Mouse (Mus musculus) neutrophil, adult 65 days (primary cell): ENCODE measurements around the gene Clstn2. TPM values are rescaled to one million over a fixed set of nuclear protein-coding genes. Genes with fewer than 3 reads are reported as not detected.

ENCODE experiments used
- total RNA-seq: library from RNA; stranded (reverse); gene quantifications from 2 replicates; pipeline ENCODE4 v1.2.4, GENCODE M21; 2023

Clstn2 gene
- not detected in 2 replicates for total RNA-seq

DNA sequence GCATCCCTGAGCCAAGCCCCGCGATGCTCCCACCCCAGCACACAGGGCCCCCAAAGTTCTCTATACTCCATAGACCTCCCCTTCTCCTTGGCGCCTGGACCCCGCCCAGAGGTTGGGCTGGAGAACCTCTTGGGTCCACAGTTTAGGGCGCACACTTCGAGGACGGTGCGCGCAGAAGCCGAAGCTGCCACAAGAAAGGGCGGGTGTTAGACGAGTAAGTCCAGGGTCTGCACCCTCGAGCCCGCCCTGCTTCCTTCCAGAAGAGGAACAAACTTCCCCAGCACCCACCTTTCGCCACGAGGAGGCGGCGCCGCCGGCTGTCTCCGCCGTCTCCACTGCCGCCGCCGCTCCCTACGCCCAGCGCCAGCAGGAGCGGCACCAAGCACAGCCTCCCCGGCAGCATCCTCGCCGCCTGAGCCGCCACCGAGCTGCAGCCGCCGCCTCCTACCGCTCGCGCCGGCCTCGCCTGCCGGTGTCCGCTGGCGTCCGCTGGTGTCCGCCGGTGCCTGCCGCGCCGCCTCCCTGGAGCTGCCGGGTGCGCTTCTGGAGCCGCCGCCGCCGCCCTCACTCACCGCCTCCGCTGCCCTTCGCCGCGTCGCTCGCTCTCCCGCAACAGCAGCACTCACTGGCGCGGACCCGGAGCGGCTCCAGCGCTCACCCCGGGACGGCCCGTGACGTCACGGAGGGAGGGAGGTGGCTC is at the start of gene Clstn2:
TSS of gene Clstn2 (minus strand) at position 609 of the 700 bp plus-strand sequence.

